Mouse (Mus musculus) stomach, postnatal 0 days (tissue): Measurements from ENCODE around the gene Stag3. TPM values are rescaled to one million over a fixed set of nuclear protein-coding genes. Genes with fewer than 3 reads are reported as not detected.

Source experiments
- ATAC-seq: fragments of 200-750 bp; cut with Nextera tagmentation; 2 replicates; pipeline ENCODE4 v1.8.0; 2017; ENCODE audit not compliant: low FRiP score, low TSS enrichment
- DNase-seq: peaks from one replicate; pipeline ENCODE4 v3.0.0-alpha.2; 2016; ENCODE audit warnings: low spot score
- H3K27ac ChIP-seq: fragments of 300-500 bp; sonication (generic); replicated peaks from 2 replicates; pipeline ENCODE4 v1.5.1; 2014; ENCODE audit warnings: mild to moderate bottlenecking, control low read depth
- H3K27me3 ChIP-seq: fragments of 300-500 bp; sonication (generic); 2 replicates; pipeline ENCODE4 v1.6.1; 2014; ENCODE audit warnings: low read length; ENCODE audit not compliant: control insufficient read depth, insufficient read depth
- H3K36me3 ChIP-seq: fragments of 300-500 bp; sonication (generic); 2 replicates; pipeline ENCODE4 v1.6.1; 2014; ENCODE audit warnings: low read length, mixed read lengths; ENCODE audit not compliant: control insufficient read depth, insufficient read depth
- H3K4me1 ChIP-seq: fragments of 300-500 bp; sonication (generic); replicated peaks from 2 replicates; pipeline ENCODE4 v1.6.1; 2014; ENCODE audit warnings: antibody characterized with exemption; ENCODE audit not compliant: control insufficient read depth, insufficient read depth
- H3K4me2 ChIP-seq: fragments of 300-500 bp; sonication (generic); replicated peaks from 2 replicates; pipeline ENCODE4 v1.6.1; 2014; ENCODE audit warnings: low read depth, mild to moderate bottlenecking, control low read depth, moderate library complexity
- H3K4me3 ChIP-seq: fragments of 300-500 bp; sonication (generic); 2 replicates; pipeline ENCODE4 v1.5.1; 2014; ENCODE audit warnings: low read depth, low read length, control low read depth
- H3K9ac ChIP-seq: fragments of 300-500 bp; sonication (generic); 2 replicates; pipeline ENCODE4 v1.6.1; 2014; ENCODE audit warnings: mild to moderate bottlenecking, low read length, control low read depth, mixed read lengths
- H3K9me3 ChIP-seq: fragments of 300-500 bp; sonication (generic); 2 replicates; pipeline ENCODE4 v1.6.1; 2016; ENCODE audit warnings: low read length; ENCODE audit not compliant: control insufficient read depth
- CTCF ChIP-seq: IDR thresholded peaks from 2 replicates; pipeline ENCODE4 v1.5.1; 2016; ENCODE audit warnings: antibody characterized with exemption, low read depth, mild to moderate bottlenecking, moderate library complexity
- EP300 ChIP-seq: optimal IDR thresholded peaks from 2 replicates; pipeline ENCODE3; 2016; ENCODE audit warnings: antibody characterized with exemption
- WGBS: fragments of 180-500 bp; shearing (Covaris S2); extraction: QIAGEN DNeasy Blood & Tissue Kit; methylation state at CpG from one replicate; pipeline ENCODE4 v1.1.7; 2014; 5-methylcytosine and 5-hydroxymethylcytosine counted together
- polyA plus RNA-seq: library from polyadenylated mRNA; unstranded; fragments of >200 nt; fragmentation: Nextera tagmentation; extraction: Ambion mirVana; gene quantifications from 2 replicates; pipeline ENCODE4 v1.2.1, GENCODE M21; 2015

The Stag3 gene
- 0.50 and 0.74 TPM in 2 replicates for polyA plus RNA-seq

DNA sequence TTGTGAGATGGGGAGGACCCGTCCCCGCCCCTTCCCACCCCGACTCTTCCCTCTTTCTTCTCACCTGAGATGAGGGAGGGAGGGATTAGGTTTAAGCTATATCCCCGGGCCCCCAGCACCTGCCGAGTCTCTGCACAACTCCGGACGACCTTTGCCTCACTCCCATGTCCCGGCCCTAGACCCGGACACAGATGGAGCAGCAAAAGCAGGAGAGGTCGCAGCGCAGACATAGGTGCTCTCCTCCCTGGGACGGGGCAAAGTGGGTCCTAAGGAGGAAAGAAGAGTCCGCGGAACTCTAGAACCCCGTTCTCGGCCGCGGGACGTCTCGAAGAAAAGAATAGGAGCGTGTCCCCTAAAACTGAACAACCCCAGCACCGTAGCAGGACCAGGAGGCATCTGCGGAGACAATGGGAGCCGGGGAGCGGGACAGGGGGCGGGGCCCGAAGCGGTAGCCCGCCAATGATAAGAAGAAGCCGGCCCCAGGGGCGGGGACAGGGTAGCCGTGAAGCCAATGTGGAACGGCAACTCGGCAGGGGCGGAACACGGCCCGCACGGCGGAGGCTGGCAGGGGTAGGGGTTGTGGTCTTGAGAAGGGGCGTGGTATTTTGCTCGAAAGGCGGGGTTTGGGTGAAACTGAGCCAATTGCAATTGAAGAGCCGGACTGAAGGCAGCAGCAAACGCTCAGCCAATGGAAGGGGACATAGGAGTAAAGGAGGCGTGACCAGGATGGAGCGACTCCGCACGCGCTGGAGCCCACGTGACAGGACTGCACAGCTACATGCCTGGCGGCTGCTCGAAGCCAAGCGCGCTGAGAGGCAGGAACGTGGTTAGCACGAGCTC is at the start of gene Stag3, which contains the start of the genes Gm43720 and Gpc2:
TSS of gene Stag3 (plus strand) at position 656 of the 840 bp plus-strand sequence.
TSS of gene Gm43720 (minus strand) at position 374 of the 840 bp plus-strand sequence.
TSS of gene Gpc2 (minus strand) at position 421 of the 840 bp plus-strand sequence.
- 1% methylated on average over 55 of the region's 56 CpGs for WGBS
- Histone ChIP-seq H3K4me1 (no peaks in the 10 kb centered on the region), H3K4me2 (peak within 1 kb of the TSS; percentile 75), H3K27ac (no peak within 1 kb of the TSS), H3K36me3 (no peaks in the 10 kb centered on the region), H3K4me3 (peak within 1 kb of the TSS; percentile 40), H3K27me3 (no peaks in the 10 kb centered on the region), H3K9me3 (0 out of 2 replicates have a peak, but pooled peaks cover 3% of the 10 kb centered on the region), H3K9ac (peak within 1 kb of the TSS; percentile 38)
- TF ChIP-seq CTCF (no peak; the same call in 1 of the 2 replicates), EP300 (no peak)
- ATAC-seq (peak; percentile 98), DNase-seq (peak; percentile 92)

DNA sequence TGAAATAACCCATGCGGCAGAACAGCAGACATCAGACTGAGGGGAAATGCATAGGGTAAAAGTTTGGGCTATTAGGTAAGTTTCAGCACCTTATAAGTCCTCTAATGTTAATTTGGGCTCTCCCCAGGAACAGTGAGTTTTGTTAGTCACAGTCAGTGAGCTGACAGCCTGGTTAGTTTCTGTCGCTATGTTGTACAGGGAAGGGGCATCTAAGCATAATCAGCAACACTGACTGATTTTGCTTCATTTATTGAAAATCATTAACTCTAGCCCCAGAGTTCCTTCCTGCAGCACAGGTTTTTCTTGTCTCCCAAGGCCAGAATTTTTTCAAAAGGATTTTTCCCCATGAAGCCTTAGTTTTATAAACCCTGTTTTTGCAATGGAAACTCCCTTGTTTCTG is 46.3 kb upstream of the Stag3 start:
- DNase-seq (no peak), ATAC-seq (no peak)
- no peaks in the 10 kb centered on the region for H3K4me1 ChIP-seq
- H3K36me3 ChIP-seq: no peaks in the 10 kb centered on the region
- TF ChIP-seq EP300 (no peak), CTCF (no peak)
- H3K4me2 ChIP-seq: no peak overlapping the region
- no peak overlapping the region for H3K9ac ChIP-seq
- no peaks in the 10 kb centered on the region for H3K27me3 ChIP-seq
- WGBS: 63% methylated on average over 2 of the region's 2 CpGs
- no peak overlapping the region for H3K4me3 ChIP-seq
- H3K9me3 ChIP-seq: no peaks in the 10 kb centered on the region
- no peak overlapping the region for H3K27ac ChIP-seq

DNA sequence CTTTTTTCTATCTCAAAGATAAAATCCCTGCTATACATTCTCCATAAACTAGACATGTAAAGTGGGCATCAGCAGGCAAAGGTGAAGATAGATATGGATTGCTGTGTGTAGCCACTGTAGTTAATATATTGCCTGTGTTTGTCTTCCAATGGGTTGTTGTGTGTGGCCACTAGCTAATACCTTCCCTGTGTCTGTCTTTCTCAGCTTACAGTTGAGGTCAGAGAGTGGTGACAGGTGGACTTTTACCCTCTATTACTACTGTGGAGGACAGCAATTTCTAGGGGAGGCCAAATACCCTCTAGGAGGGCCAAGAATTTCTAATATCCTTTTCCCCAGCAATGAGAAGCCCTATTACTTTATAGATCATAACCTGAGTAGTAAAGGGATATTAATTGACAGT is 45.8 kb upstream of the Stag3 start:
- Histone ChIP-seq H3K9me3 (no peaks in the 10 kb centered on the region), H3K4me2 (no peak overlapping the region), H3K9ac (no peak overlapping the region), H3K27me3 (no peaks in the 10 kb centered on the region), H3K4me3 (no peak overlapping the region), H3K27ac (no peak overlapping the region), H3K36me3 (no peaks in the 10 kb centered on the region), H3K4me1 (no peaks in the 10 kb centered on the region)
- DNase-seq (no peak), ATAC-seq (no peak)
- TF ChIP-seq CTCF (no peak), EP300 (no peak)

DNA sequence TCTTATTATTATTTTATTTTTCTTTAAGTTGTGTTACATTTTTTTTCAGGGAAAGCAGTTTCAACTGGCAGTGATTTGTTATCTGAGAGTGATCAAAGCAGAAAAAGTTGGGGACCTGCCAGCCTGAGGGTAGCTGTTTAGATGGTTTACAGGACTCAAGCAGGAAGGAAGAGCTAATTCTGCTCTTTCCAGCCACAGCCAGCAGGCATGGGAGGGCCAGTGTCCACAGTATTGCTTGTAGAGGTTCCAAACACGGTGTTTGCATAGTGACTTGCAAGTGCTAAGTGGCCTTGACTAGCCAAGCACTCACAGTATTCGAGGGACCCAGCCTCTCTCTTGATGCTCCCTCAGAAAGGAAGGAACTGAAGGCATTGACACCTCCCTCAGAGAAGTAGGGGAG is 38.5 kb upstream of the Stag3 start:
- Histone ChIP-seq H3K4me3 (no peak overlapping the region), H3K27ac (no peak overlapping the region), H3K9ac (no peak overlapping the region), H3K36me3 (no peaks in the 10 kb centered on the region), H3K4me1 (no peaks in the 10 kb centered on the region), H3K27me3 (no peaks in the 10 kb centered on the region), H3K9me3 (no peaks in the 10 kb centered on the region), H3K4me2 (no peak overlapping the region)
- TF ChIP-seq EP300: no peak
- TF ChIP-seq CTCF: no peak
- ATAC-seq: peak; percentile 42; the same call in 1 of the 2 replicates
- WGBS: 30% methylated on average over 2 of the region's 2 CpGs
- no peak for DNase-seq

GRCm38 (mm10) chr5:138251144-138251543 is 28.9 kb upstream of the Stag3 start:
- ATAC-seq (no peak), DNase-seq (no peak)
- no peaks in the 10 kb centered on the region for H3K27me3 ChIP-seq
- 0 out of 2 replicates have a peak, but pooled peaks cover 2% of the 10 kb centered on the region for H3K4me1 ChIP-seq
- no peak overlapping the region for H3K9ac ChIP-seq
- H3K27ac ChIP-seq: no peak overlapping the region
- no peak overlapping the region for H3K4me3 ChIP-seq
- no peaks in the 10 kb centered on the region for H3K36me3 ChIP-seq
- H3K9me3 ChIP-seq: no peaks in the 10 kb centered on the region
- no peak for TF ChIP-seq EP300
- TF ChIP-seq CTCF: no peak
- WGBS: 88% methylated on average over 12 of the region's 12 CpGs
- no peak overlapping the region for H3K4me2 ChIP-seq

- Histone ChIP-seq H3K27me3 (no peaks in the 10 kb centered on the region), H3K27ac (no peak overlapping the region), H3K4me3 (no peak overlapping the region), H3K36me3 (no peaks in the 10 kb centered on the region), H3K9ac (no peak overlapping the region), H3K4me1 (0 out of 2 replicates have a peak, but pooled peaks cover 5% of the 10 kb centered on the region), H3K9me3 (no peaks in the 10 kb centered on the region), H3K4me2 (no peak overlapping the region)
- TF ChIP-seq EP300 (no peak), CTCF (peak; percentile 16; the same call in 1 of the 2 replicates)
- no peak for DNase-seq
- ATAC-seq: no peak
- WGBS: 89% methylated on average over 3 of the region's 3 CpGs
Observed at GRCm38 (mm10) chr5:138253061-138253460, 27.0 kb upstream of the Stag3 start.
